Mouse (Mus musculus) testis, postnatal 10 days (tissue): ENCODE results near the gene Fhod1.

Experiments used
- DNase-seq: peaks from one replicate; pipeline ENCODE4 v3.0.0; 2021; ENCODE audit warnings: low spot score

Fhod1 gene

GRCm38 (mm10) chr8:105349096-105349771 lies 1.5 kb upstream of the Fhod1 start:
- peak; percentile 54 for DNase-seq

GRCm38 (mm10) chr8:105348450-105349095 lies 820 bp upstream of the Fhod1 start, which contains the start of gene Slc9a5:
TSS of gene Slc9a5 (plus strand) at chr8:105348843.
- DNase-seq, result peak; percentile 69

GRCm38 (mm10) chr8:105346611-105347427 lies 934 bp downstream of the Fhod1 start:
- peak; percentile 68 for DNase-seq

GRCm38 (mm10) chr8:105345061-105345975 lies 2.4 kb downstream of the Fhod1 start:
- no peak for DNase-seq

GRCm38 (mm10) chr8:105343791-105344574 lies 3.8 kb downstream of the Fhod1 start:
- DNase-seq, result no peak

- DNase-seq, result no peak
Measured at GRCm38 (mm10) chr8:105342768-105343167, 5.0 kb downstream of the Fhod1 start.

GRCm38 (mm10) chr8:105341399-105341798 lies 6.4 kb downstream of the Fhod1 start:
- no peak for DNase-seq

GRCm38 (mm10) chr8:105339886-105340635 lies 7.7 kb downstream of the Fhod1 start:
- no peak for DNase-seq

- no peak for DNase-seq
Measured at GRCm38 (mm10) chr8:105338992-105339391, 8.8 kb downstream of the Fhod1 start.

GRCm38 (mm10) chr8:105336373-105337130 lies 11.2 kb downstream of the Fhod1 start:
- peak; percentile 69 for DNase-seq

- no peak for DNase-seq
Measured at GRCm38 (mm10) chr8:105332523-105332922, 15.2 kb downstream of the Fhod1 start.

- no peak for DNase-seq
Measured at GRCm38 (mm10) chr8:105331931-105332330, 15.8 kb downstream of the Fhod1 start.

- DNase-seq, result peak; percentile 51
Measured at GRCm38 (mm10) chr8:105331469-105331868, 16.3 kb downstream of the Fhod1 start.

- DNase-seq, result no peak
Measured at GRCm38 (mm10) chr8:105330325-105330724, 17.4 kb downstream of the Fhod1 start.

GRCm38 (mm10) chr8:105326968-105327367 lies 20.8 kb downstream of the Fhod1 start:
- no peak for DNase-seq

- peak; percentile 99 for DNase-seq
Measured at GRCm38 (mm10) chr8:105326141-105326672, 21.5 kb downstream of the Fhod1 start, which contains the start of the genes Lrrc29 and Tmem208. TSS of gene Lrrc29 (minus strand) at chr8:105326278. TSS of gene Tmem208 (plus strand) at chr8:105326354.

GRCm38 (mm10) chr8:105325641-105326093 lies 22.1 kb downstream of the Fhod1 start:
- peak; percentile 63 for DNase-seq

GRCm38 (mm10) chr8:105323183-105323582 lies 24.6 kb downstream of the Fhod1 start:
- DNase-seq, result no peak
